Mouse (Mus musculus) forebrain, embryonic 14.5 days (tissue): ENCODE measurements around the gene Gm13287. TPM values are rescaled to one million over a fixed set of nuclear protein-coding genes. Genes with fewer than 3 reads are reported as not detected.
"Not testable (repeated sequence)": the region's sequence is repeated elsewhere in the genome, so short reads cannot be mapped to it uniquely, and the experiment has no call there.

Source experiments
- ATAC-seq: fragments of 200-750 bp; cut with Nextera tagmentation; 2 replicates; pipeline ENCODE4 v1.8.0; 2017; ENCODE audit warnings: mild to moderate bottlenecking, moderate library complexity
- DNase-seq: peaks from one replicate; pipeline ENCODE4 v3.0.0-alpha.2; 2015; ENCODE audit warnings: low spot score
- H3K27ac ChIP-seq: fragments of 300-500 bp; sonication (generic); 2 replicates; pipeline ENCODE4 v1.5.1; 2014; ENCODE audit warnings: low read depth, mild to moderate bottlenecking, control low read depth, low read length, moderate library complexity
- H3K27me3 ChIP-seq: fragments of 300-500 bp; sonication (generic); replicated peaks from 2 replicates; pipeline ENCODE4 v1.6.1; 2014; ENCODE audit warnings: low read length, control low read depth, mixed read lengths; ENCODE audit not compliant: control insufficient read depth, insufficient read depth
- H3K36me3 ChIP-seq: fragments of 300-500 bp; sonication (generic); 2 replicates; pipeline ENCODE4 v1.6.1; 2014; ENCODE audit warnings: low read length, control low read depth; ENCODE audit not compliant: control insufficient read depth, insufficient read depth
- H3K4me1 ChIP-seq: fragments of 300-500 bp; sonication (generic); 2 replicates; pipeline ENCODE4 v1.6.1; 2014; ENCODE audit warnings: antibody characterized with exemption, low read length, control low read depth; ENCODE audit not compliant: control insufficient read depth, insufficient read depth
- H3K4me2 ChIP-seq: fragments of 300-500 bp; sonication (generic); 2 replicates; pipeline ENCODE4 v1.6.1; 2014; ENCODE audit warnings: mild to moderate bottlenecking, control low read depth, low read length
- H3K4me3 ChIP-seq: fragments of 300-500 bp; sonication (generic); 2 replicates; pipeline ENCODE4 v1.5.1; 2014; ENCODE audit warnings: low read depth, low read length, control low read depth
- H3K9ac ChIP-seq: fragments of 300-500 bp; sonication (generic); 2 replicates; pipeline ENCODE4 v1.6.1; 2014; ENCODE audit warnings: mild to moderate bottlenecking, low read length, control low read depth, moderate library complexity
- H3K9me3 ChIP-seq: fragments of 300-500 bp; sonication (generic); replicated peaks from 2 replicates; pipeline ENCODE4 v1.6.1; 2016; ENCODE audit warnings: low read length, control low read depth, mixed read lengths; ENCODE audit not compliant: control insufficient read depth
- WGBS: fragments of 180-500 bp; shearing (Covaris S2); extraction: QIAGEN DNeasy Blood & Tissue Kit; methylation state at CpG from one replicate; pipeline ENCODE4 v1.1.7; 2014; 5-methylcytosine and 5-hydroxymethylcytosine counted together
- polyA plus RNA-seq: library from polyadenylated mRNA; unstranded; fragments of >200 nt; fragmentation: Nextera tagmentation; extraction: Ambion mirVana; gene quantifications from 2 replicates; pipeline ENCODE4 v1.2.1, GENCODE M21; 2014

Gm13287 gene
- polyA plus RNA-seq, 1 experiment from 2014 or later: not detected

DNA sequence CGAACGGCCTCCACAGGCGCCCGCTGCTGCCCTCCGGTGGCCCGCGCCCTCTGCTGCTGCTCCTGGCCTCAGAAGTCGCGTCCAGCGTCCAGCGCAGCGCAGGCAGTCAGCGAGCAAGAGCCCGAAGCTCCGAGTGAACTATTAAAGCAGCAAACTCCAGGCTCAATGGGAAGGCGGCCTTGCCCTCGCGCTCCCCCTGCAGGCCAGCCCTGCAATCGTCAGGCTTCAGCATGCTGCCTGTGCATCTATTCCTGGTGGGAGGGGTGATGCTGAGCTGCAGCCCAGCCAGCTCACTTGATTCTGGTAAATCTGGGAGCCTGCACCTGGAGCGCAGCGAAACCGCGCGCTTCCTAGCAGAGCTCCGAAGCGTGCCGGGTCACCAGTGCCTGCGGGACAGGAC, 14.7 kb upstream of the Gm13287 start, which contains the start of gene Gm13277:
Gm13277 (plus strand) TSS at position 231 of the 400 bp plus-strand sequence.
- H3K27me3 ChIP-seq, H3K4me2 ChIP-seq, ATAC-seq, H3K9ac ChIP-seq, H3K27ac ChIP-seq, H3K4me3 ChIP-seq, H3K36me3 ChIP-seq, H3K9me3 ChIP-seq, DNase-seq, H3K4me1 ChIP-seq: not testable (repeated sequence)
- no CpG with 5 or more reads among the region's 28 CpGs for WGBS

DNA sequence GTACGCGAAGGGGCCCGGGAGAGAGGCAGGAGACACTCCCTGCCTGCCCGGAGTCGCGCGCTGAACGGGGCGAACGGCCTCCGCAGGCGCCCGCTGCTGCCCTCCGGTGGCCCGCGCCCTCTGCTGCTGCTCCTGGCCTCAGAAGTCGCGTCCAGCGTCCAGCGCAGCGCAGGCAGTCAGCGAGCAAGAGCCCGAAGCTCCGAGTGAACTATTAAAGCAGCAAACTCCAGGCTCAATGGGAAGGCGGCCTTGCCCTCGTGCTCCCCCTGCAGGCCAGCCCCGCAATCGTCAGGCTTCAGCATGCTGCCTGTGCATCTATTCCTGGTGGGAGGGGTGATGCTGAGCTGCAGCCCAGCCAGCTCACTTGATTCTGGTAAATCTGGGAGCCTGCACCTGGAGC, 11.8 kb upstream of the Gm13287 start, which contains the start of gene Gm13278:
Gm13278 (plus strand) TSS at position 301 of the 400 bp plus-strand sequence.
- H3K4me3 ChIP-seq, ATAC-seq, H3K27ac ChIP-seq, H3K9ac ChIP-seq, H3K9me3 ChIP-seq, H3K4me2 ChIP-seq, H3K27me3 ChIP-seq, DNase-seq, H3K4me1 ChIP-seq, H3K36me3 ChIP-seq: not testable (repeated sequence)
- no CpG with 5 or more reads among the region's 28 CpGs for WGBS

DNA sequence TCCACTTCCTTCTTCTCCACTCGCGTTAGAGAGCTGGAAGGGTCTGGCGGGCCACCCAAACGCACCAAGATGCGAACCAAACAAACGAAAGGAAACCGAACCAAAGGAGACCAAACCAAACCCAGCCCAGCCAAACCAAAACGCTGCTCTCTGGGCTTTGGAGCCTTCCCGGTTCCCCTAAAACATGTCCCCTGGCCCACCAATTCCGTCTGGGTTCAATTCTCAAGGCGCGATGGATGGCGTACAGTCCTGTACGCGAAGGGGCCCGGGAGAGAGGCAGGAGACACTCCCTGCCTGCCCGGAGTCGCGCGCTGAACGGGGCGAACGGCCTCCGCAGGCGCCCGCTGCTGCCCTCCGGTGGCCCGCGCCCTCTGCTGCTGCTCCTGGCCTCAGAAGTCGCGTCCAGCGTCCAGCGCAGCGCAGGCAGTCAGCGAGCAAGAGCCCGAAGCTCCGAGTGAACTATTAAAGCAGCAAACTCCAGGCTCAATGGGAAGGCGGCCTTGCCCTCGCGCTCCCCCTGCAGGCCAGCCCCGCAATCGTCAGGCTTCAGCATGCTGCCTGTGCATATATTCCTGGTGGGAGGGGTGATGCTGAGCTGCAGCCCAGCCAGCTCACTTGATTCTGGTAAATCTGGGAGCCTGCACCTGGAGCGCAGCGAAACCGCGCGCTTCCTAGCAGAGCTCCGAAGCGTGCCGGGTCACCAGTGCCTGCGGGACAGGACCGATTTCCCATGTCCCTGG, 8.9 kb upstream of the Gm13287 start, which contains the start of gene Gm13275:
Gm13275 (plus strand) TSS at position 552 of the 740 bp plus-strand sequence.
- not testable (repeated sequence) for H3K4me2 ChIP-seq, H3K9ac ChIP-seq, DNase-seq, H3K36me3 ChIP-seq, H3K4me3 ChIP-seq, ATAC-seq, H3K9me3 ChIP-seq, H3K27me3 ChIP-seq, H3K27ac ChIP-seq, H3K4me1 ChIP-seq
- WGBS: 0% methylated on average over 6 of the region's 52 CpGs

DNA sequence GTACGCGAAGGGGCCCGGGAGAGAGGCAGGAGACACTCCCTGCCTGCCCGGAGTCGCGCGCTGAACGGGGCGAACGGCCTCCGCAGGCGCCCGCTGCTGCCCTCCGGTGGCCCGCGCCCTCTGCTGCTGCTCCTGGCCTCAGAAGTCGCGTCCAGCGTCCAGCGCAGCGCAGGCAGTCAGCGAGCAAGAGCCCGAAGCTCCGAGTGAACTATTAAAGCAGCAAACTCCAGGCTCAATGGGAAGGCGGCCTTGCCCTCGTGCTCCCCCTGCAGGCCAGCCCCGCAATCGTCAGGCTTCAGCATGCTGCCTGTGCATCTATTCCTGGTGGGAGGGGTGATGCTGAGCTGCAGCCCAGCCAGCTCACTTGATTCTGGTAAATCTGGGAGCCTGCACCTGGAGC, 6.0 kb upstream of the Gm13287 start, which contains the start of gene Gm13279:
Gm13279 (plus strand) TSS at position 301 of the 400 bp plus-strand sequence.
- H3K4me3 ChIP-seq, H3K36me3 ChIP-seq, H3K9me3 ChIP-seq, H3K4me1 ChIP-seq, H3K27ac ChIP-seq, H3K27me3 ChIP-seq, DNase-seq, ATAC-seq, H3K9ac ChIP-seq, H3K4me2 ChIP-seq: not testable (repeated sequence)
- no CpG with 5 or more reads among the region's 28 CpGs for WGBS

DNA sequence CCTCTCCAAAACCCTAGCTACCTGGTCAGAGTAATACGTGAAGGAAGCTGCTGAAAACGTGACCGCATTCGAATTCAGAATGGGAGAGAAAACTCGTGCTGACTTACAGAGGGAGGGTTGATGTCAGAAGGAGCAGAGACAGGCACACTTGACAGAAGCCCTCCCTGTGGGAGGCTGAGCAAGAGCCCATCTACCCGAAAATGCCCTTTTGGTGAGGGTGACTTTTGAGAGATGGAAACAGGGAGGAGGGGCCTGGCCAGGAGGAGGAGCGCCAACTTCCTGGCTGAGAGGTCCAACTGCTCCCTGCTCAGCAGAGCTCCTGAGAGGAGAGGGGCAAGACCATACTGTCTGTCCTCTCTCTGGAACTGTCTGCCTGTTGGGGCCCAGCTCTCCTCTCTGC, 3.7 kb upstream of the Gm13287 start, which contains the start of gene Gm13285:
Gm13285 (plus strand) TSS at position 301 of the 400 bp plus-strand sequence.
- not testable (repeated sequence) for H3K9ac ChIP-seq, H3K27me3 ChIP-seq, H3K36me3 ChIP-seq, H3K9me3 ChIP-seq, H3K27ac ChIP-seq, DNase-seq, ATAC-seq, H3K4me2 ChIP-seq, H3K4me3 ChIP-seq, H3K4me1 ChIP-seq
- WGBS: 0% methylated on average over 1 of the region's 7 CpGs

DNA sequence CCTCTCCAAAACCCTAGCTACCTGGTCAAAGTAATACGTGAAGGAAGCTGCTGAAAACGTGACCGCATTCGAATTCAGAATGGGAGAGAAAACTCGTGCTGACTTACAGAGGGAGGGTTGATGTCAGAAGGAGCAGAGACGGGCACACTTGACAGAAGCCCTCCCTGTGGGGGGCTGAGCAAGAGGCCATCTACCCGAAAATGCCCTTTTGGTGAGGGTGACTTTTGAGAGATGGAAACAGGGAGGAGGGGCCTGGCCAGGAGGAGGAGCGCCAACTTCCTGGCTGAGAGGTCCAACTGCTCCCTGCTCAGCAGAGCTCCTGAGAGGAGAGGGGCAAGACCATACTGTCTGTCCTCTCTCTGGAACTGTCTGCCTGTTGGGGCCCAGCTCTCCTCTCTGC, 2.2 kb downstream of the Gm13287 start, which contains the start of gene Gm13288:
Gm13288 (plus strand) TSS at position 301 of the 400 bp plus-strand sequence.
- WGBS: no CpG with 5 or more reads among the region's 8 CpGs
- H3K27me3 ChIP-seq, H3K9me3 ChIP-seq, ATAC-seq, DNase-seq, H3K27ac ChIP-seq, H3K4me3 ChIP-seq, H3K9ac ChIP-seq, H3K36me3 ChIP-seq, H3K4me1 ChIP-seq: not testable (repeated sequence)
- H3K4me2 ChIP-seq: peak within 1 kb of the TSS; percentile 34; the same call in 1 of the 2 replicates

DNA sequence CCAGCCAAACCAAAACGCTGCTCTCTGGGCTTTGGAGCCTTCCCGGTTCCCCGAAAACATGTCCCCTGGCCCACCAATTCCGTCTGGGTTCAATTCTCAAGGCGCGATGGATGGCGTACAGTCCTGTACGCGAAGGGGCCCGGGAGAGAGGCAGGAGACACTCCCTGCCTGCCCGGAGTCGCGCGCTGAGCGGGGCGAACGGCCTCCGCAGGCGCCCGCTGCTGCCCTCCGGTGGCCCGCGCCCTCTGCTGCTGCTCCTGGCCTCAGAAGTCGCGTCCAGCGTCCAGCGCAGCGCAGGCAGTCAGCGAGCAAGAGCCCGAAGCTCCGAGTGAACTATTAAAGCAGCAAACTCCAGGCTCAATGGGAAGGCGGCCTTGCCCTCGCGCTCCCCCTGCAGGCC, 2.7 kb downstream of the Gm13287 start:
- not testable (repeated sequence) for H3K9ac ChIP-seq, DNase-seq, H3K9me3 ChIP-seq, H3K4me3 ChIP-seq, ATAC-seq, H3K4me1 ChIP-seq, H3K27me3 ChIP-seq, H3K27ac ChIP-seq, H3K36me3 ChIP-seq
- H3K4me2 ChIP-seq: peak overlapping the region; percentile 34; the same call in 1 of the 2 replicates
- WGBS: no CpG with 5 or more reads among the region's 34 CpGs

DNA sequence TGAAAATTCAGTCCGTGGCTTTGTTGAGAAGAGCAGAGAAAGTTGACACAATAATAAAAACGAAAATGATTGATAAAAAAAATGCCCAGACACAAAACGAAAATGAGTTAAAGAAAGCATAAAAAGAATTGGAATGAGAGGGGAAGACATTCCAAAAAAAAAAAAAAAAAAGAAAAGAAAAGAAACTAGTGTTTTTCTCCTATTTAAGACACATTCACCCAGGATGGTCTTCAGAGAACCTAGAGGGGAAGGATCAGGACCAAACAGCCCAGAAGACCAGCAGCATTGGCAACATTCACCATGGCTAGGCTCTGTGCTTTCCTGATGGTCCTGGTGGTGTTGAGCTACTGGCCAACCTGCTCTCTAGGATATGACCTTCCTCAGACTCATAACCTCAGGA, 12.9 kb downstream of the Gm13287 start, which contains the start of gene Ifna7:
Ifna7 (plus strand) TSS at position 301 of the 400 bp plus-strand sequence.
- H3K4me2 ChIP-seq: no peak within 1 kb of the TSS
- H3K4me1 ChIP-seq: no peaks in the 10 kb centered on the region
- H3K27me3 ChIP-seq: no peaks in the 10 kb centered on the region
- H3K27ac ChIP-seq: no peak within 1 kb of the TSS
- no peak within 1 kb of the TSS for H3K4me3 ChIP-seq
- H3K9me3 ChIP-seq: no peaks in the 10 kb centered on the region
- H3K36me3 ChIP-seq: no peaks in the 10 kb centered on the region
- H3K9ac ChIP-seq: no peak within 1 kb of the TSS
- DNase-seq (no peak), ATAC-seq (no peak)
- 66% methylated on average over 3 of the region's 3 CpGs for WGBS

DNA sequence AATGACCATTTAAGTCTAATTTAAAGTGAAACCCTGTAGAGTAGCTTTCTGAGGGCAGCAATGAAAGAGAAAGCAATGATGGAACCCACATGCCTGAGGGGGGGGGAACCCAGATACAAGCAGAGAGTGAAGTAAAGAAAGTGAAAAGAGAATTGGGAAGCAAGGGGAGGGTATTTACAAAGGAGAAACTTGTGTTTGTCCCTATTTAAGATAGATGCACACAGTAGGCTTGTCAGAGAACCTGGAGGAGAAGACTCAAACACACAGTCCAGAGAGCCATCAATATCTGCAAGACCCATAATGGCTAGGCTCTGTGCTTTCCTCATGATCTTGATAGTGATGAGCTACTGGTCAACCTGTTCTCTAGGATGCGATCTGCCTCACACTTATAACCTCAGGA, 16.6 kb downstream of the Gm13287 start, which contains the start of gene Ifna11:
Ifna11 (plus strand) TSS at position 301 of the 400 bp plus-strand sequence.
- no peaks in the 10 kb centered on the region for H3K27me3 ChIP-seq
- DNase-seq: no peak
- no peak within 1 kb of the TSS for H3K9ac ChIP-seq
- no peak within 1 kb of the TSS for H3K4me2 ChIP-seq
- no peaks in the 10 kb centered on the region for H3K9me3 ChIP-seq
- ATAC-seq: no peak
- H3K27ac ChIP-seq: no peak within 1 kb of the TSS
- H3K4me1 ChIP-seq: no peaks in the 10 kb centered on the region
- WGBS: 76% methylated on average over 1 of the region's 1 CpGs
- H3K4me3 ChIP-seq: no peak within 1 kb of the TSS
- no peaks in the 10 kb centered on the region for H3K36me3 ChIP-seq
